Mouse (Mus musculus) MEL (cell line): ENCODE results near the gene Lhfp. TPM values are rescaled to one million over a fixed set of nuclear protein-coding genes. Genes with fewer than 3 reads are reported as not detected.

Experiments
- DNase-seq: peaks from one replicate; pipeline ENCODE4 v3.0.0; 2011; ENCODE audit warnings: low read depth, low spot score
- H3K27ac ChIP-seq: 2 replicates; pipeline ENCODE4 v1.5.1; 2012; ENCODE audit warnings: low read depth, mild to moderate bottlenecking, control low read depth, low read length, moderate library complexity; ENCODE audit not compliant: control insufficient read depth
- H3K27me3 ChIP-seq, 2 experiments: fragments of 150-350 bp in 1 of 2; sonication (generic) in 1 of 2; 2 replicates each; pipeline ENCODE4 v1.6.1; 2012; ENCODE audit warnings: low read length in 2 of 2, mild to moderate bottlenecking in 2 of 2, improper control_type of control experiment in 1 of 2, moderate library complexity in 1 of 2; ENCODE audit not compliant: insufficient read depth in 2 of 2, control insufficient read depth in 1 of 2
- H3K36me3 ChIP-seq, 2 experiments: 2 replicates each; pipeline ENCODE4 v1.6.1; 2012 to 2014; ENCODE audit warnings: low read length in 2 of 2, improper control_type of control experiment in 1 of 2, inconsistent platforms in 1 of 2, mild to moderate bottlenecking in 1 of 2; ENCODE audit not compliant: insufficient read depth in 2 of 2, control insufficient read depth in 1 of 2
- H3K4me1 ChIP-seq, 2 experiments: fragments of 150-350 bp in 1 of 2; sonication (generic) in 1 of 2; 2 replicates each; pipeline ENCODE4 v1.6.1; 2012; ENCODE audit warnings: low read length in 2 of 2, improper control_type of control experiment in 1 of 2, mild to moderate bottlenecking in 1 of 2; ENCODE audit not compliant: insufficient read depth in 2 of 2, control insufficient read depth in 1 of 2
- H3K4me3 ChIP-seq, 2 experiments: fragments of 150-350 bp in 1 of 2; sonication (generic) in 1 of 2; 2 replicates each; pipeline ENCODE4 v1.5.1; 2012; ENCODE audit warnings: low read depth in 2 of 2, low read length in 2 of 2, mild to moderate bottlenecking in 2 of 2, moderate library complexity in 2 of 2, control low read depth in 1 of 2, improper control_type of control experiment in 1 of 2; ENCODE audit not compliant: control insufficient read depth in 1 of 2, insufficient read depth in 1 of 2
- H3K79me2 ChIP-seq: 2 replicates; pipeline ENCODE4 v1.6.1; 2012; ENCODE audit warnings: mild to moderate bottlenecking, low read length, moderate library complexity; ENCODE audit not compliant: control insufficient read depth, poor library complexity, insufficient read depth
- H3K9ac ChIP-seq: 2 replicates; pipeline ENCODE4 v1.6.1; 2012; ENCODE audit warnings: low read depth, mild to moderate bottlenecking, control low read depth, low read length, moderate library complexity; ENCODE audit not compliant: control insufficient read depth, poor library complexity, severe bottlenecking
- H3K9me3 ChIP-seq: fragments of 150-350 bp; sonication (generic); replicated peaks from 2 replicates; pipeline ENCODE4 v1.6.1; 2012; ENCODE audit warnings: mild to moderate bottlenecking, low read length, improper control_type of control experiment, moderate library complexity; ENCODE audit not compliant: insufficient read depth
- BHLHE40 ChIP-seq: IDR thresholded peaks from 2 replicates; pipeline ENCODE4 v1.6.1; 2012; ENCODE audit warnings: low read depth, mild to moderate bottlenecking, inconsistent platforms, low read length, improper control_type of control experiment, borderline replicate concordance
- CTCF ChIP-seq, 3 experiments: IDR thresholded peaks in 2 of 3; conservative IDR thresholded peaks in 1 of 3; 2 replicates each; pipeline ENCODE4 v1.5.1; 2011 to 2012; ENCODE audit warnings: low read length in 3 of 3, low read depth in 2 of 3, mild to moderate bottlenecking in 2 of 3, improper control_type of control experiment in 1 of 3, inconsistent platforms in 1 of 3, mixed read lengths in 1 of 3, moderate library complexity in 1 of 3; ENCODE audit not compliant: control insufficient read depth in 1 of 3, insufficient read depth in 1 of 3, poor library complexity in 1 of 3, severe bottlenecking in 1 of 3
- E2F4 ChIP-seq: IDR thresholded peaks from 2 replicates; pipeline ENCODE4 v1.6.1; 2011; ENCODE audit warnings: low read depth, low read length, improper control_type of control experiment, borderline replicate concordance
- ETS1 ChIP-seq: IDR thresholded peaks from 2 replicates; pipeline ENCODE4 v1.6.1; 2012; ENCODE audit warnings: low read depth, mild to moderate bottlenecking, inconsistent platforms, low read length, improper control_type of control experiment, moderate library complexity
- GABPA ChIP-seq: IDR thresholded peaks from 2 replicates; pipeline ENCODE4 v1.6.1; 2012; ENCODE audit warnings: low read depth, mild to moderate bottlenecking, inconsistent platforms, low read length, improper control_type of control experiment, moderate library complexity
- KAT2A ChIP-seq: conservative IDR thresholded peaks from 2 replicates; pipeline ENCODE4 v1.6.1; 2012; ENCODE audit warnings: low read depth, low read length, improper control_type of control experiment, inconsistent platforms
- MAX ChIP-seq: IDR thresholded peaks from 2 replicates; pipeline ENCODE4 v1.6.1; 2011; ENCODE audit warnings: low read length, improper control_type of control experiment
- MEF2A ChIP-seq: IDR thresholded peaks from 2 replicates; pipeline ENCODE4 v1.6.1; 2014; ENCODE audit warnings: low read depth, mild to moderate bottlenecking, inconsistent platforms, low read length, improper control_type of control experiment; ENCODE audit not compliant: poor library complexity, insufficient replicate concordance, severe bottlenecking; ENCODE audit errors: extremely low read depth
- MXI1 ChIP-seq: IDR thresholded peaks from 2 replicates; pipeline ENCODE4 v1.6.1; 2011; ENCODE audit warnings: mild to moderate bottlenecking, low read depth, low read length, improper control_type of control experiment
- MYB ChIP-seq: IDR thresholded peaks from 2 replicates; pipeline ENCODE4 v1.6.1; 2011; ENCODE audit warnings: mild to moderate bottlenecking, low read depth, low read length, improper control_type of control experiment
- MYC ChIP-seq: IDR thresholded peaks from 2 replicates; pipeline ENCODE4 v1.6.1; 2011; ENCODE audit warnings: low read depth, mild to moderate bottlenecking, low read length, improper control_type of control experiment, moderate library complexity
- NELFE ChIP-seq: IDR thresholded peaks from 2 replicates; pipeline ENCODE4 v1.6.1; 2011; ENCODE audit warnings: low read depth, low read length, improper control_type of control experiment
- POLR2A ChIP-seq, 2 experiments: IDR thresholded peaks; 2 replicates each; pipeline ENCODE4 v1.6.1; 2011 to 2012; ENCODE audit warnings: low read length in 2 of 2, mild to moderate bottlenecking in 2 of 2, control low read depth in 1 of 2, improper control_type of control experiment in 1 of 2, low read depth in 1 of 2, moderate library complexity in 1 of 2; ENCODE audit not compliant: control insufficient read depth in 1 of 2, insufficient read depth in 1 of 2, poor library complexity in 1 of 2
- POLR2AphosphoS5 ChIP-seq: IDR thresholded peaks from 2 replicates; pipeline ENCODE4 v1.6.1; 2012; ENCODE audit warnings: low read depth, borderline replicate concordance, mild to moderate bottlenecking, inconsistent platforms, low read length, moderate library complexity, mixed read lengths
- TBP ChIP-seq: IDR thresholded peaks from 2 replicates; pipeline ENCODE4 v1.8.0; 2011; ENCODE audit warnings: low read depth, low read length, improper control_type of control experiment
- TCF12 ChIP-seq: IDR thresholded peaks from 2 replicates; pipeline ENCODE4 v1.6.1; 2014; ENCODE audit warnings: low read depth, mild to moderate bottlenecking, inconsistent platforms, low read length, improper control_type of control experiment, moderate library complexity
- USF2 ChIP-seq, 2 experiments: IDR thresholded peaks; 2 replicates each; pipeline ENCODE4 v1.6.1; 2011 to 2012; ENCODE audit warnings: improper control_type of control experiment in 2 of 2, low read length in 2 of 2, borderline replicate concordance in 1 of 2, inconsistent platforms in 1 of 2, low read depth in 1 of 2, mild to moderate bottlenecking in 1 of 2; ENCODE audit not compliant: insufficient read depth in 1 of 2
- ZMIZ1 ChIP-seq: IDR thresholded peaks from 2 replicates; pipeline ENCODE4 v1.6.1; 2012; ENCODE audit warnings: low read depth, mild to moderate bottlenecking, inconsistent platforms, low read length, improper control_type of control experiment, moderate library complexity
- ZNF384 ChIP-seq: IDR thresholded peaks from 2 replicates; pipeline ENCODE4 v1.6.1; 2012; ENCODE audit warnings: low read depth, mild to moderate bottlenecking, inconsistent platforms, low read length, improper control_type of control experiment
- polyA plus RNA-seq, 2 experiments: library from polyadenylated mRNA; stranded (reverse) in 1 of 2; unstranded in 1 of 2; fragments of >175 nt in 1 of 2; fragments of >200 nt in 1 of 2; gene quantifications; 2 replicates each; pipeline versions ENCODE4 v1.2.1 to v1.2.4; 2012; ENCODE audit warnings: low replicate concordance in 2 of 2, low read depth in 1 of 2; ENCODE audit not compliant: insufficient read length in 2 of 2, insufficient read depth in 1 of 2, missing spikeins in 1 of 2
- total RNA-seq: library from RNA; depleted of rRNA; stranded (reverse); fragments of 300-350 nt; gene quantifications from 2 replicates; pipeline ENCODE4 v1.2.3, GENCODE M21; 2012

Gene Lhfp
- total and polyA plus RNA-seq, 3 experiments = not detected

DNA sequence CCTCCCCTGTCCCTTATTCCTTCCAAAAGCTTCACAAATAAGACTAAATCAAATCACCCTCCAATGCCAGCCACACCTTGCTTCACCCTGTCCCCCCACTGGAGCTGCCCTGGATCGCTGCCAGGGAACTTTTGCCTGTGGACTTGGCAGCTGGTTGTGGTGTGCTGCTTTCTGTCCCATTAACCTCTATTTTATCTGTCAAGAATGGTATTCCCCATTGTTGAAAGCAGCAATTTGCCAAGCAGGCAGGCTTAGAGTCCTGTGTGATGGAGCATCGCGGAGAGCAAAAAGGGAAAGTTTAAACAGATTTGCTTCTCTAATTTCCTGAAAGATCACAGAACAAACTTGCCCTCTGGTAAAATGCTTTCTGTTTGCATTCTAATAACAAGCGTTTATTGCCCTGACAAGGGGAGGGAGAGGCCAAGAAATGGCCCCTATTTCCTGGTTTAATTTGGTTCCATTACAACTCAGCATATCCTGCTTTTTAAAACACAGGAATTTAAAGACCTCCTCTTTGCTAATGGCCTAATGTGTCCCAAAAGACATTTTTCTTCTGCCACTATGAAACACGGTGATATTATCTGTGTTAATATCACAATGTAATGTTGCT lies 212.0 kb downstream of the Lhfp start:
- TF ChIP-seq ZNF384 = no peak
- TF ChIP-seq POLR2A (IDR thresholded peaks at IDR 0.05; ENCODE audit: control insufficient read depth in 1 of 2, insufficient read depth in 1 of 2, low read depth in 1 of 2, low read length in 2 of 2, poor library complexity in 1 of 2) = no peak
- no peak for TF ChIP-seq MXI1
- no peak for TF ChIP-seq KAT2A
- no peak for TF ChIP-seq MEF2A
- no peak for TF ChIP-seq MYB
- no peak for TF ChIP-seq POLR2AphosphoS5
- H3K4me1 ChIP-seq = no peaks in the 10 kb centered on the region
- DNase-seq = no peak
- no peaks in the 10 kb centered on the region for H3K27me3 ChIP-seq
- no peaks in the 10 kb centered on the region for H3K36me3 ChIP-seq
- no peak overlapping the region for H3K9ac ChIP-seq
- no peak overlapping the region for H3K27ac ChIP-seq
- no peak overlapping the region for H3K4me3 ChIP-seq
- no peaks in the 10 kb centered on the region for H3K79me2 ChIP-seq
- H3K9me3 ChIP-seq = no peaks in the 10 kb centered on the region

DNA sequence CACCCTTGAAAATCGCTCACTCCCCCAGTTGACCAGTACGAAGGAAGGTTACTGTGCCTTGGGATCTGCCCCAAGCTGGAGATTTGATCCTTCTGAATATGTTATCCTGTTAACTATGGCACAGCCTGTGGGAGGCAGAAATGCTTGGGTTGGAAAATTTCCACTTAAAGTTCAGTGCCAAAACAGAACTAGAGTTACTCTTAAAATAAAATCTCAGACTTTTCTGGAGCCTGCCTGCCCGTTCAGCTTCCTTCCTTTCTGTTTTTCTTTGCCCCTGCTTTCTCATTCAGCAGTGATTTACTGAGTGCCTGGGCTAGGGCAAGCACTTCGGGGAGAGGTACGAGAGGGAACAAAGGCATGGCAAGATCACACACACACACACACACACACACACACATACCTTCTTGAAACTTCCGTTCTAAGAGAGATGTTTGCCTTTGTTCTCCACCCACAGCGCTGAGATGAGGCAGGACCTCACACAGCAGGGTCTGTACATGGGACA lies 217.4 kb downstream of the Lhfp start:
- no peak overlapping the region for H3K27ac ChIP-seq
- no peaks in the 10 kb centered on the region for H3K4me1 ChIP-seq
- no peak for TF ChIP-seq ZNF384
- TF ChIP-seq TCF12 = no peak
- TF ChIP-seq E2F4 = no peak
- TF ChIP-seq ETS1 = no peak
- no peak for TF ChIP-seq ZMIZ1
- TF ChIP-seq NELFE = no peak
- no peak for TF ChIP-seq TBP
- no peak for TF ChIP-seq MYC
- no peak for TF ChIP-seq MYB
- TF ChIP-seq POLR2AphosphoS5 = no peak
- TF ChIP-seq MXI1 = no peak
- no peak for TF ChIP-seq BHLHE40
- no peak for TF ChIP-seq GABPA
- TF ChIP-seq USF2 (IDR thresholded peaks at IDR 0.05; ENCODE audit: borderline replicate concordance in 1 of 2, insufficient read depth in 1 of 2, low read depth in 1 of 2, low read length in 2 of 2) = no peak
- TF ChIP-seq CTCF (IDR thresholded peaks at IDR 0.05 in 2 of 3, conservative IDR thresholded peaks at IDR 0.05 in 1 of 3; ENCODE audit: control insufficient read depth in 1 of 3, insufficient read depth in 1 of 3, low read depth in 2 of 3, low read length in 3 of 3, poor library complexity in 1 of 3, severe bottlenecking in 1 of 3) = no peak
- no peak for TF ChIP-seq MAX
- TF ChIP-seq POLR2A (IDR thresholded peaks at IDR 0.05; ENCODE audit: control insufficient read depth in 1 of 2, insufficient read depth in 1 of 2, low read depth in 1 of 2, low read length in 2 of 2, poor library complexity in 1 of 2) = no peak
- no peak for TF ChIP-seq MEF2A
- no peak for DNase-seq
- no peaks in the 10 kb centered on the region for H3K27me3 ChIP-seq
- H3K4me3 ChIP-seq = no peak overlapping the region
- H3K36me3 ChIP-seq = no peaks in the 10 kb centered on the region
- no peak overlapping the region for H3K9ac ChIP-seq
- no peaks in the 10 kb centered on the region for H3K9me3 ChIP-seq
- H3K79me2 ChIP-seq = no peaks in the 10 kb centered on the region
